Mouse (Mus musculus): ENCODE results near the gene Olfr139. TPM values are rescaled to one million over a fixed set of nuclear protein-coding genes. Genes with fewer than 3 reads are reported as not detected.

Olfr139 gene
- not detected in 2 replicates for polyA plus RNA-seq (2012; rRNA removed)
- polyA plus RNA-seq (2014; fragmentation: Nextera tagmentation; extraction: Ambion mirVana) = not detected in 2 replicates

GRCm38 (mm10) chr11:74056451-74056850, at the start of gene Olfr139, which contains the start of gene Olfr399:
Gene Olfr139 (minus strand): TSS chr11:74056551.
Gene Olfr399 (minus strand): TSS chr11:74056615.
- no peak within 1 kb of the TSS for H3K9ac ChIP-seq (replicated peaks)
- no peak within 1 kb of the TSS for H3K4me3 ChIP-seq (ENCODE audit: insufficient read depth in 1 of 2, low read depth in 2 of 2, low read length in 2 of 2)
- TF ChIP-seq EP300 (IDR thresholded peaks at IDR 0.05; ENCODE audit: low read depth) (no peak), CTCF (IDR thresholded peaks at IDR 0.05; ENCODE audit: low read depth) (no peak)
- H3K9me3 ChIP-seq (ENCODE audit: control insufficient read depth, low read length) = no peaks in the 10 kb centered on the region
- no peak for ATAC-seq (ENCODE audit: insufficient read depth)
- no peaks in the 10 kb centered on the region for H3K4me1 ChIP-seq (replicated peaks; ENCODE audit: control insufficient read depth in 2 of 2, insufficient read depth in 2 of 2, low read length in 1 of 2)
- H3K27ac ChIP-seq = no peak within 1 kb of the TSS
- no peaks in the 10 kb centered on the region for H3K36me3 ChIP-seq (replicated peaks; ENCODE audit: control insufficient read depth, insufficient read depth, low read depth)
- WGBS (ENCODE audit: insufficient replicate concordance) = 57% methylated on average over 2 of the region's 2 CpGs
- no peak within 1 kb of the TSS for H3K4me2 ChIP-seq (ENCODE audit: low read depth)
- no peaks in the 10 kb centered on the region for H3K27me3 ChIP-seq (ENCODE audit: control insufficient read depth, insufficient read depth, low read length)
- DNase-seq (ENCODE audit: low read depth in 3 of 3, low spot score in 3 of 3) = no peak

DNA sequence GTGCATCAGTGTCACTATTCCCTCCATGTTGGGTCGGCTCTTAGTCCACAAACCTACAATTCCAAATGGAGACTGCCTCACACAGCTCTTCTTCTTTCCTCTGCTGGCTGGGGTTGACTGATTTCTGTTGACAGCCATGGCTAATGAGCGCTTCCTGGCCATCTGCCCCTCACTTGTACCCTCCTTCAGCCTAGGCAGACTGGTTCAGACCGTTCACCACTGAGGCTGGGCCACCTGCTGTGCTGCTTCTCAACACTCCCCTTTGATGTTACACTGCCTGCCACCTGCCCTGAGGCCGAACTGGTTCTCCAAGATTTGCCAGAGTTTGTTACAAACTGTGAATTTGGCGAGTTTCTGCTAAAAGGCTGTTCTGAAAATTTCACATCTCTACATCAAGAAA, 48.7 kb upstream of the Olfr139 start:
- Histone ChIP-seq H3K4me1 (replicated peaks; ENCODE audit: control insufficient read depth in 2 of 2, insufficient read depth in 2 of 2, low read length in 1 of 2) (no peaks in the 10 kb centered on the region), H3K27ac (no peak overlapping the region), H3K9me3 (ENCODE audit: control insufficient read depth, low read length) (no peaks in the 10 kb centered on the region), H3K4me2 (ENCODE audit: low read depth) (no peak overlapping the region), H3K36me3 (replicated peaks; ENCODE audit: control insufficient read depth, insufficient read depth, low read depth) (no peaks in the 10 kb centered on the region), H3K9ac (replicated peaks) (no peak overlapping the region), H3K4me3 (ENCODE audit: insufficient read depth in 1 of 2, low read depth in 2 of 2, low read length in 2 of 2) (no peak overlapping the region), H3K27me3 (ENCODE audit: control insufficient read depth, insufficient read depth, low read length) (no peaks in the 10 kb centered on the region)
- DNase-seq (ENCODE audit: low read depth in 3 of 3, low spot score in 3 of 3) = no peak
- TF ChIP-seq EP300 (IDR thresholded peaks at IDR 0.05; ENCODE audit: low read depth) (no peak), CTCF (IDR thresholded peaks at IDR 0.05; ENCODE audit: low read depth) (no peak)
- 18% methylated on average over 5 of the region's 5 CpGs for WGBS (ENCODE audit: insufficient replicate concordance)
- ATAC-seq (ENCODE audit: insufficient read depth) = no peak

GRCm38 (mm10) chr11:74101507-74101906, 45.2 kb upstream of the Olfr139 start:
- DNase-seq (ENCODE audit: low read depth in 3 of 3, low spot score in 3 of 3) (no peak), ATAC-seq (ENCODE audit: insufficient read depth) (no peak)
- no peaks in the 10 kb centered on the region for H3K4me1 ChIP-seq (replicated peaks; ENCODE audit: control insufficient read depth in 2 of 2, insufficient read depth in 2 of 2, low read length in 1 of 2)
- H3K36me3 ChIP-seq (replicated peaks; ENCODE audit: control insufficient read depth, insufficient read depth, low read depth) = no peaks in the 10 kb centered on the region
- no peak overlapping the region for H3K27ac ChIP-seq
- no peak overlapping the region for H3K4me2 ChIP-seq (ENCODE audit: low read depth)
- no peaks in the 10 kb centered on the region for H3K9me3 ChIP-seq (ENCODE audit: control insufficient read depth, low read length)
- TF ChIP-seq EP300 (IDR thresholded peaks at IDR 0.05; ENCODE audit: low read depth) = no peak
- TF ChIP-seq CTCF (IDR thresholded peaks at IDR 0.05; ENCODE audit: low read depth) = no peak
- no peaks in the 10 kb centered on the region for H3K27me3 ChIP-seq (ENCODE audit: control insufficient read depth, insufficient read depth, low read length)
- H3K4me3 ChIP-seq (ENCODE audit: insufficient read depth in 1 of 2, low read depth in 2 of 2, low read length in 2 of 2) = no peak overlapping the region
- H3K9ac ChIP-seq (replicated peaks) = no peak overlapping the region
- 13% methylated on average over 2 of the region's 2 CpGs for WGBS (ENCODE audit: insufficient replicate concordance)

GRCm38 (mm10) chr11:74100724-74101123, 44.4 kb upstream of the Olfr139 start:
- Histone ChIP-seq H3K4me3 (ENCODE audit: insufficient read depth in 1 of 2, low read depth in 2 of 2, low read length in 2 of 2) (no peak overlapping the region), H3K27ac (no peak overlapping the region), H3K4me2 (ENCODE audit: low read depth) (no peak overlapping the region), H3K36me3 (replicated peaks; ENCODE audit: control insufficient read depth, insufficient read depth, low read depth) (no peaks in the 10 kb centered on the region), H3K4me1 (replicated peaks; ENCODE audit: control insufficient read depth in 2 of 2, insufficient read depth in 2 of 2, low read length in 1 of 2) (no peaks in the 10 kb centered on the region), H3K9me3 (ENCODE audit: control insufficient read depth, low read length) (no peaks in the 10 kb centered on the region), H3K27me3 (ENCODE audit: control insufficient read depth, insufficient read depth, low read length) (no peaks in the 10 kb centered on the region), H3K9ac (replicated peaks) (no peak overlapping the region)
- DNase-seq (ENCODE audit: low read depth in 3 of 3, low spot score in 3 of 3) = no peak
- ATAC-seq (ENCODE audit: insufficient read depth) = no peak
- WGBS (ENCODE audit: insufficient replicate concordance) = 8% methylated on average over 2 of the region's 2 CpGs
- TF ChIP-seq CTCF (IDR thresholded peaks at IDR 0.05; ENCODE audit: low read depth) (no peak), EP300 (IDR thresholded peaks at IDR 0.05; ENCODE audit: low read depth) (no peak)

DNA sequence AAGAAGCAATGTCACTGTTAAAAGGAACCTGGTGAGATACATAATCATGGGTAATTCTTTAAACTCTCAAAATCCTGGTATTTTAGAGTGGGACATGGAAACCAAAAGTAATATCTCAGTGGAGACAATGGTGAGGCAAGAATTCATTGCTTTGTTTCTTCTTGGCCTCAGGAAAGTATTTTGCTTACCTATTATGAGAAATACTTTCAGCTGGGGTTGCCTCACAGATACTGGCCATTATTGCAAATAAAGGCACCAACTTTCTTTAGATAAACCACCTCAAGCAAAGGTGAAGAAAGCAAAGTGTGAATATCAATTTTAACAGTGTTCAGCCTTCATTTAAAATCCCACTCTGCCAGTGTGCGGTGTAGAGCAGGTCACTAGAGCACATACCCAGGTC, 13.3 kb upstream of the Olfr139 start, which contains the start of gene Zfp616:
TSS of gene Zfp616 (plus strand) at position 301 of the 400 bp plus-strand sequence.
- TF ChIP-seq EP300 (IDR thresholded peaks at IDR 0.05; ENCODE audit: low read depth) (no peak), CTCF (IDR thresholded peaks at IDR 0.05; ENCODE audit: low read depth) (no peak)
- 68% methylated on average over 1 of the region's 1 CpGs for WGBS (ENCODE audit: insufficient replicate concordance)
- ATAC-seq (ENCODE audit: insufficient read depth) = no peak
- H3K27me3 ChIP-seq (ENCODE audit: control insufficient read depth, insufficient read depth, low read length) = no peaks in the 10 kb centered on the region
- DNase-seq (ENCODE audit: low read depth in 3 of 3, low spot score in 3 of 3) = no peak
- H3K4me1 ChIP-seq (replicated peaks; ENCODE audit: control insufficient read depth in 2 of 2, insufficient read depth in 2 of 2, low read length in 1 of 2) = no peaks in the 10 kb centered on the region
- H3K36me3 ChIP-seq (replicated peaks; ENCODE audit: control insufficient read depth, insufficient read depth, low read depth) = no peaks in the 10 kb centered on the region
- H3K4me3 ChIP-seq (ENCODE audit: insufficient read depth in 1 of 2, low read depth in 2 of 2, low read length in 2 of 2) = no peak within 1 kb of the TSS
- no peak within 1 kb of the TSS for H3K9ac ChIP-seq (replicated peaks)
- H3K9me3 ChIP-seq (ENCODE audit: control insufficient read depth, low read length) = no peaks in the 10 kb centered on the region
- H3K4me2 ChIP-seq (ENCODE audit: low read depth) = no peak within 1 kb of the TSS
- no peak within 1 kb of the TSS for H3K27ac ChIP-seq

All from liver, embryonic 14.5 days (tissue).